Mouse (Mus musculus) lung, adult 2 months (tissue): ENCODE data around the gene Zfp942.

Source experiments
- CTCF ChIP-seq: fragments of 200-500 bp; IDR thresholded peaks from 2 replicates; pipeline ENCODE4 v1.5.1; 2011; ENCODE audit warnings: mild to moderate bottlenecking, low read length, control low read depth; ENCODE audit not compliant: insufficient read depth
- POLR2A ChIP-seq: fragments of 200-500 bp; IDR thresholded peaks from 2 replicates; pipeline ENCODE4 v1.6.1; 2011; ENCODE audit warnings: low read depth, mild to moderate bottlenecking, control low read depth, low read length, borderline replicate concordance; ENCODE audit errors: extremely low read depth

DNA sequence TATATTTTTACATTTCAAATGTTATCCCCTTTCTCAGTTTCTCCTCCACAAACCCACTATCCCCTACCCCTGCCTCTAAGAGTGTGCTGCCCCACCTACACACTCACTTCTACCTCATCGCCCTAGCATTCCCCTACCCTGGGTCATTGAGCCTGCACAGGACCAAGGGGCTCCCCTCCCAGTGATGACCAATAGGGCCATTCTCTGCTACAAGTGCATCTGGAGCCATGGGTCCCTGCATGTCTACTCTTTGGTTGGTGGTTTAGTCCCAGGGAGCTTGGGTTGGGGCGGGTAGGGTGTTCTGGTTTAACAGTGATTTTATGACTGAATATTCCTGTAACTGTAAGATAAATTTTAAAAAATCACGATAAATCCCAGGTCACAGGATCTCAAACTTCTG lies 53.2 kb downstream of the Zfp942 start:
- TF ChIP-seq POLR2A (no peak), CTCF (no peak)
